Mouse (Mus musculus) cerebellum, adult 8-10 months (tissue): ENCODE data around the gene Tmem156.
A peak's percentile ranks its signal among the peaks of the same experiment; 100 is the strongest.

Source experiments
- DNase-seq: peaks from one replicate; pipeline ENCODE4 v3.0.0; 2022

The Tmem156 gene

GRCm38 (mm10) chr5:65096805-65097204 is 4.9 kb upstream of the Tmem156 start:
- DNase-seq: no peak

DNA sequence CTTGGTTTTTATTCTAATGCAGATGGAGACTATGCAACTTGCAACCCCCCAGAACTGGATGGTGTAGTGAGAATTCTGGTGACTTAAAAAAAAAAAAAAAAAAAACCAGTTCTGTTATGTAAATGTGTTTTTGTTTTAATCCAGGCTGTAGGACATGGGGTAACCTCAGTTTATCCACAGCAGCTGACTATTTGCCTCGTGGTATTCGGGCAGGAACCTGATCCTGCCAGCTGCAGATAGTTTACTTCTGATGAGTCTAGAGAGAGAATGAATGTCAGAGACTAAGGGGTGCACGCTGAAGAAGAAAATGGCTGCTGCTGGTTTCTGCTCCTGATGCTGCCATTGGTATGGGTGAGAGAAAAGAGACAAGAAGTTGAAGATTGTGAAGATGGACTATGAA is 4.2 kb upstream of the Tmem156 start:
- no peak for DNase-seq

DNA sequence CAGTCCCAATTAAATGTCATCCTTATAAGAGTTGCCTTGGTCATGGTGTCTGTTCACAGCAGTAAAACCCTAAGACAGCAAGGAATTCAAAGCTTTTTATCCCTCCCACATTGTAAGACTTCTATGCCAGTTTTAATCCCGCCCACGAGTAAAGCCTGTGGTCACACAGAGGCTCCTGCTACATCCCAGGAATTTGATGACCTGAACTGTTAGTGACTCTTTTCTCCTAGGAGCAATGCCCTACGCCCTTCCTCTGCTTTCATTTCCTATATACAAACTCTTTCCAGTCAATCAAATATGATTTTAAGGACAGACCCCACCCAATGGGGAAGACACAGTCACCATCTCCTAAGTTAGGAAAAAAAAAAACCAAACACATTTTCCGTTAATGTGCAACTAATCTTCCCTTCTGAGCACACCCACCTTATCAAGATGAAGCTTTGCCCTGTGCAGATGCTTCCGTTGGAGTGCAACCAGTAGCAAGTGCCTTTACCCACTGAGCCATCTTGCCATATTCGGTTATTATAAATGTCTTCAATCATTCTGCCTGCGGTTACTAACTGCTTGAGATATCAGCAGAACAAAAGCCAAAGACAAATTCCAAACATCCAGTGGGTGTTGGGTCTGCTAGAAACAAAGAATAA is 3.1 kb upstream of the Tmem156 start:
- no peak for DNase-seq

DNA sequence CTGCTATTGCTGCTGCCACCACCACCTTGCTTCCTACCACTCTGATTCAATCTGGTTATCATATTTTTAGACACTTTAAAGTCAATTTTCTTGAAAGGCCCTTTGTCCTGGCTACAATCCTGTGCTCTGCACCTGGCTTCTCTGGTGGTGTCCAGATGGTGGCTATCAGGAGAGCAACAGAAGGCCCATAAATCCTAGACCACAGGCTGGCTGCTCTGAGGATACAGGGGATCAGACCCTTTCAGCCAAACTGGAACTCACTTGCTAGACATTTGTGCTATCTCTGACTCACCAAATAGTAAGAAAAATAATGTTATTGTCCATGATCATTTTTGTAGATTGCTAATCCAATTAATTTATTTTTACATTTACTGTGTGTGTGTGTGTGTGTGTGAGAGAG is 1.8 kb upstream of the Tmem156 start:
- DNase-seq: peak; percentile 70

DNA sequence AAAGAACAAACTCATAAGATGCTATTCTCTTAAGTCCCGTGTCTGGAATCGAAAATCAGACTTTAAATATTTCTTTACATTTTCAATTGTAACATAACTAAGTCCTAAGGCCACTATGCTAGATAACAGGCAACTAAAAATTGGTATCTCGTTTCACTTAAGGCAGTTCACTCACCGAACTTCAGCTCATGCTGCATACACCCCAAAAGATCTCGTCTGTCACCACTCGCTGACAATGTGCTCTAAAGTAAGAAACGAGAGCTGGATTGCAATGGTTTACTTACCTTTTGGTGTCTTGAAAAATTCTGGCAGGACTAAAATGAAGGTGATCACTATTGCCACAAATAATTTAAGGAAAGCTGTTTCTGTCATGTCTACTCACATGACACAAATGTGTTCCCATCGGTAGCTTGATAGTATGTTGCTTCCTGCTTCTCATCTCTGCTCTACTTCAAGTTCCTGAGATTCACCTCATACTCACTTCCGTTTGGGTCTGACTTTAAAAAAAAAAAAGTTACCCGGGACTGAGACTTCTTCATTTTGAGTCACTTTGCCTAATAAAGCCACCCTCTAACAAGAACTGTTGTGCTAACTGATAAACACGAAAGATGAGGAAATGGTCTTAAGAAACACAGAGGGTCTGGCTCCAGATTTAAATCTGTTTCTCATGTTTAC is 611 bp downstream of the Tmem156 start:
- no peak for DNase-seq

DNA sequence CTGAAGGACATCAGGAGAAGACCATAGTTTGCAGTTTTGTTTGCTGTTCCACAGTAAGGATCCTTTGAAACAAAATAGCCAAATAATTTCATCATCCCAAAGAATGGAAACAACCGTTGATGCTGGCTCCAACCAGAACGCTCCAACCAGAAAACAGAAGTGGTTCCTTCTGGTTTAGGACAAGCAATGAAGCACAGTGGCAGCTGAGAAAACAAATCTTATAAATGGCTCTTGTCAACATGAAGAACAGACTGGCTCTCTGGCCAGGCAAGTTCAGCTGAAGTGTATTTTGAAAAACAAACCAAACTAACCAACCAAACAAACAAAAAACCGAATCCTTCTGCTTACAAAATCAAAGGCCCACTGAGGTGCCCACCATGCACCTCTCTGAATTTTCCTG is 2.2 kb downstream of the Tmem156 start:
- DNase-seq: no peak

DNA sequence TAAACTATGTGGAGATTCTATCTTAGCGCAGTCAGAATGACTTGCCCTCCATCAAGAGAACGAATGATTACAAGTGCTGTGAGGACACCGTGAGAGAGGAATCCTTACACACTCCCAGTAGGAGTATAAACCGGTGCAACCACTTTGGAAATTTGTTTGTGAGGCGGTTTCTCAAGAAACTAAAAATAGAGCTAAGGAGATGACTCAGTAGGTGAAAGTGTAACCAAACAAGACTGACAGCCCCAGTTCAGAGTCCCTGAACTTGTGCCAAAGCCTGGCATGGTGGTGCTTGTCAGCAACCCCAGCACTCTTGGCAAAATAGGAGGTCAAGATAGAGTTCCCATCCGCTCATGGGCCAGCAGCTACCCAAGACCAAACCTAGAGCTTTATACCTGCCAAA is 5.4 kb downstream of the Tmem156 start:
- no peak for DNase-seq

- no peak for DNase-seq
Measured at GRCm38 (mm10) chr5:65081836-65082235, 10.1 kb downstream of the Tmem156 start.

DNA sequence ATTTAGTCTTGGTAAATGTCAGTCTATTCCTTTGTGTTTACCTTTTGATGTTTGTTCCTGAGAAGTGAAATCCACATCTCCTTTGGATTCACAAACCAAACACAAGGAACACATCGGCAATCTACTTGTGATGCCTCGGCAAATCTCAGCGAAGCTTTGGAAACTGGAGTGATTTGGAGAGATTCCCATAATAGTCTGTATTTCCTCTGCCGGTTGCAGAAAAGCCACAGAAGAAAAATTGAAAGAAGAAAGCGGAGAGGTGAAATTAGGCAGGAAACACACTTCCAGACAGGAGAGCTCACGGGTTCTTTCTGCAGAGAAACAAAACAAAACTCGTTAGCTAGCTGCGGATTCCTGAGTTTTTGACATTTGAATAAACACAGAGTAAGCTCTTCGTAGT is 12.1 kb downstream of the Tmem156 start:
- no peak for DNase-seq

- no peak for DNase-seq
Measured at GRCm38 (mm10) chr5:65078081-65078480, 13.9 kb downstream of the Tmem156 start.

DNA sequence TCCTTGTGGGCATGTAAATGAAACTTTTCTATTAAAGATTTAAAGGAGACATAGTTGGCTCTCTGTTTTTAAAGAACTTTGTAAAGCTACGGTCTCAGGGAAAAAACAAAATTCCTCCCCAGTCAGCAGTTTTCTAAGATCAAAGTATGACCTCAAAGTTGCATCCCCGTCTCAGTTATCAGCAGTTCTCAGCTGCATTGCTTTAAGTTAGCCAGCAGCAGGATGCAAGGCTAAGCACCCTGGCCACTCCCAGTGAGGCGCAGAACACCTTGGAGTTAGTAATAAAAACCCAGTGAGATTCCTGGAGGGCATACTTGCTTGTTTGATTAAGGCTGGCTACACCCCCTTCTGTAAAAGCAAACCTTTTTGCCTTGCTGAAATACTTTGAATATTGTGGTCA is 15.2 kb downstream of the Tmem156 start:
- DNase-seq: no peak

DNA sequence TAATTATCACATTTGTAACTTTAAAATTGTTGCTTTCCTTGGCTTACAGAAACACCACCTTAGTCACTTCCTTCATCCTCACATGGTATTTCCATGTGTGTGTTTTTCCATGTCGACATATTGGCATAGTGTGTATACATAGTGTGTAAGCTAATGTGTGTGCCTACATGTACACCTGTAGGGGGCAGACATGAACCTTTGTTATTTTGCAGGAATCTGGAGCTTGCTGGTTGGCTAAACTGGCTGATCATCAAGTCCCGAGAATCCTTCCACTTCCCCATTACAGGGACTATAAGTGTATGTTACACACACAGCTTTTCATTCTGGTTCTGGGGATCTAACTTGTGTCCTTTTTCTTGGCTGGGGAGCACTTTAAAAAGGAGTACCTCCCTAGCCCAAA is 15.8 kb downstream of the Tmem156 start:
- DNase-seq: no peak

DNA sequence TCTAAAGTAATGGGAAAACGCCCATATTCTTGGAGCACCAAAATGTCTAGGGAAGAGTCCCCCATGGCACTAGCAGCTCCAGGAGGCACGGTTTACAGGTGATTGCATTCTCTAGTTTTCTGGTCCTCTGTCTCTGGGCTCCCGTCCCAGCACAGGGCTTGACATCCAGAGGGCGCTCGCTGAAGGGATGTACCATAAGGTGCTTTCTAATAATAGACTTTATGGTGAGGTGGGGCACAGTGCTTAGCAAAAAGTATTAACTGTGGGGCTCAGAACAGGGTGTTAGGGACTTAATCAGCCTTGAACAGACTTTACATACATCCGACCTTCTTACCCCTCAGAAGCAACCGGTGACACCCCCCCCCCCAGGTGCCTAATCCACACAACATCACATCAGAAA is 17.2 kb downstream of the Tmem156 start:
- peak; percentile 41 for DNase-seq

DNA sequence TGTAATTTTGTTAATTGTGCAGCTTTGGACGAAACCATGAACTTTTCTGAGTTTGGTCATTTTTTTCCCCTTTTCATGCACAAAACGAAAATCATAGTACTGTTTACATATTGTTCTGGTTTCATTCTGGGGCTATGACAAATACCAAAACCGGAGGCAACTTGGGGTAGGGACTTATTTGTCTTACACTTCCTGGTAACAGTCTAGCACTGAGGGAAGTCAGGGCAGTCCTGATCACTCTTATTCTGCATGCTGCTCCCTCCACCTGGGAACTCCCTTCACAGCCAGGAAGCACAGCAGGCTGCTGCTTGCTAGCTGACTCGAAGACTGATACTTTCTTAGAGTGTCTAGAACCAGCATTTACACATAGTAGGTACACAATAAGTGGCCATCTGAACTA is 18.7 kb downstream of the Tmem156 start:
- DNase-seq: no peak

DNA sequence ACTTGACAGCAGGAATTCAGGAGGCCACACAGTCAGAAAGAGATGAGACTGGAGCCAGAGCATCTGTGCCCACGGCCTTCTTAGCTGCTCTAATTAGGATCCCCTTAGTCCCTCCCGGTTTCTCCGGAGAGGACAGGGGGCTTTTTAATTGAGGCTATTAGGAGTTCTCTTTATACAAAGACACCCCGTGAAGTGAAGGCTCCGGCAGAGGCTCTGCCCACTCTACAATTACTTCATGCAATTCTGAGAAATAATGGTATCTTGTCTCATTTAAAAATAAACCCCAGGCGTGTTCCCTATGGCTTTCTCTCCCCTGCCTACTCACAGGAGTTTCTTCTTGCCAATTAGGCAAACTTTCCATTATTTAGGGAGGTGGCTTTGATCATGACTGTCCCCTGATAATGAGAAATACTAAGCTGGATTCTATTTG is 20.2 kb downstream of the Tmem156 start:
- no peak for DNase-seq

DNA sequence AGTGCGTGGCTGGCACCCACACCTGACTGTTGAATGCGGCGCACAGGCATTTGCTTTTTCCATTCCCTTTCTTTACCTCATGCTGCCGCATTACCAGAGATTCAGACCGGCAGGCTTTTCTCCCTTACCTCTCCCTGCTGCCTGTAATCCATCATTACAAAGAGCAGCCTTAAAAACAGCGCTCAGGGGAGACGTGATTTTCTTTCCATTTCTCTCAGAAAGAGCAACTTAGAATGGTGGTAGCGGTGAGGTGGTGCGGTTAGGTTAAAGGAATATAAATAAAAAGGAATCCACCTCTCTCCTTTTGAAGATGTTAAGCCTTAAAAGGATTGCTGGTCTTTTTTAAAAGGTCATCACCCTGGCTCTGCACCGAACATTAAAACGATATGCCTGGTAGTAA is 22.1 kb downstream of the Tmem156 start:
- DNase-seq: no peak

- no peak for DNase-seq
Measured at GRCm38 (mm10) chr5:65068166-65068565, 23.8 kb downstream of the Tmem156 start.

- DNase-seq: no peak
Measured at GRCm38 (mm10) chr5:65063266-65063665, 28.7 kb downstream of the Tmem156 start.

DNA sequence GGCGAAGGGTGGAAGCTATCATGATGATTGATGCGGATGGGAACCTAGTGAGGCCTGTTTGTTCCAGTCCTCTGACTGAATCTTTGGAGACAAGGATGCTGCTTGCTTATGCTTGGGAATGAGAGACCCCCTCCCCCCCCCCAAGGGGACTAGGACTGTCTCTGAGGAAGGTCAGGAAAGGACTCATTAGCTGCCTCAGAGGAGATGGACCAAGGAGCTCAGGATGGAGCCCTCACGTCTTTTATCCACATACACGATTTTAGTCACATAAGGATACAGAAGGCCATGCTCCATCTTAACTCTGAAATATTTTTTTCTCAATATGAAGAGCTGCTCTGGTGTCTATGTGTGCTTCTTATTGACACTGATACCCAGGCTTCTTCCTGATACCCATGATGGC is 29.7 kb downstream of the Tmem156 start:
- no peak for DNase-seq

DNA sequence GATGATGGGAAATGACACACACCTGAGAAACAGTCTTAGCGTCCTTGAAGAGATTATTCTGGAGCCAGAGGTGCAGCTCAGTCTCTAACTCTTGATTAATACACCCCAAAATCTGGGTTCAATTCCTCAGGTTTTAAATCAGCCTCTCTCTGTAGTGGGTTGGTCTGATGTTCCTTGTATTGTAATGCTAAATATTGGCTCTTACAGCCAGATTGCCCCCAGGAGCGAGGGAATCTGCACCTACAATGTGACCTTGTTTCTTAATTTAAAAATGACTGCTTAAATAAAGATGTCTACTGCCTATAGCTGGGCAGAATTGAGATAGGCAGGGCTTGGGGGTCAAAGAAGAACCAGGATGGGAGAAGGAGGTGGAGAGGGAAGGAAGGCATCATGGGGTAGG is 32.1 kb downstream of the Tmem156 start:
- DNase-seq: no peak

DNA sequence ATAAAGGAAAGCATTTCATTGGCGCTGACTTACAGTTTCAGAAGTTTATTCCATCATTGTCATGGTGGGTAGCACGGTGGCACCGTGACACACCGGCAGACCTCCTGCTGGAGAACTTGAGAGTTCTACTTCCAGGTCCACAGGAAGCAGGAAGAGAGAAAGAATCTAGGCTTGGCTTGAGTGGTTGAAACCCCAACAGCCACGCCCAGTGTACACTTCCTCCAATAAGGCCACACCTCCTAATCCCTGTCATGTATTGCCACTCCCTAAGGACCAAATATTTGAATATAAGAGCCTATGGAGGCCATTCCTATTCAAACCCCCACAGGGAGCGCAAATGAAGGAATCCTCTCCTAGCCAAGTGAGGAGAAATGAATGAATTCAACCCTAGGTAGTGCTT is 34.3 kb downstream of the Tmem156 start:
- DNase-seq: no peak

GRCm38 (mm10) chr5:65051513-65051912 is 40.4 kb downstream of the Tmem156 start:
- DNase-seq: no peak

- DNase-seq: no peak
Measured at GRCm38 (mm10) chr5:65049880-65050279, 42.1 kb downstream of the Tmem156 start.

- no peak for DNase-seq
Measured at GRCm38 (mm10) chr5:65047285-65047855, 44.6 kb downstream of the Tmem156 start.
